Mouse (Mus musculus): ENCODE measurements around the gene Cd164. TPM values are rescaled to one million over a fixed set of nuclear protein-coding genes. Genes with fewer than 3 reads are reported as not detected.
A peak's percentile ranks its signal among the peaks of the same experiment; 100 is the strongest.

Gene Cd164
- polyA plus RNA-seq, 1 experiment from 2014 or later: 166 TPM

DNA sequence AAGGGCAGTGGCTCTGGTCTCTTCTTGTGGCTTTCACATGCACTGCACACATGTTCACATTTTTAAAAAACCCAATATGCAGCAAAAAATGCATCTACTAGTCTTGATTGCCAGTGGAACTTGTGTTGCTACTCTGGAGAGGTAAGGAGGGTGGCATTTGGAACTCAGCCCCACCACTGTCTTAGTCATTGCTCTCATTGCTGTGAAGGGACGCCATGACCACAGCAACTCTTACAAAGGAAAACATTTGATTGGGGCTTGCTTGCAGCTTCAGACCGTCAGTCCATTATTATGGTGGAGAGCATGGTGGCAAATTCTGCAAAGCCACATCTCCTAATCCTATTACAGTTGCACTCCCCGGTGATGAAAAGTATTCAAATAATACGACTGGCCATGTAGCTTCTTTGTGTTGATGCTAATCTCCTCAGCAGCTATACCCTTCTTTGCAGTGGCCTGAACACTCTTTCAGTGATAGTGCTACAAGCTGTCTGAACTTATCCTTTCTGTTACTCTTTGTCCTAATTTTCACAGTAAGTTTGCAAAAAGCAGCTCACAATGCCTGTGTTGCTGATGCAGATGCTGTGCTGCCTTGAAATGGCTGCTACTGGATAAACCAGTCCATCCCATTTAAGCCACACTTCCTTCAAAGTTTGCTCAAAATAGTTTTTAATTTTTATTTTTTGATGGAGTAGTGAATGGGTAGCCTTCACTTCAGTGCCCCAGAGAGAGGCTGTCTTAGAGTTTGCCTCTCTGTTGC is 18.2 kb downstream of the Cd164 start:
- Histone ChIP-seq H3K4me1 (no peaks in the 10 kb centered on the region), H3K36me3 (peaks cover 65% of the 10 kb centered on the region), H3K4me3 (no peak overlapping the region), H3K9me3 (no peaks in the 10 kb centered on the region), H3K27ac (replicated peaks) (no peak overlapping the region), H3K27me3 (replicated peaks) (no peaks in the 10 kb centered on the region), H3K4me2 (no peak overlapping the region), H3K9ac (no peak overlapping the region)
- no peak for ATAC-seq (ENCODE audit: extremely low read depth, insufficient number of reproducible peaks, low FRiP score, low TSS enrichment)
- WGBS: 94% methylated on average over 4 of the region's 4 CpGs

DNA sequence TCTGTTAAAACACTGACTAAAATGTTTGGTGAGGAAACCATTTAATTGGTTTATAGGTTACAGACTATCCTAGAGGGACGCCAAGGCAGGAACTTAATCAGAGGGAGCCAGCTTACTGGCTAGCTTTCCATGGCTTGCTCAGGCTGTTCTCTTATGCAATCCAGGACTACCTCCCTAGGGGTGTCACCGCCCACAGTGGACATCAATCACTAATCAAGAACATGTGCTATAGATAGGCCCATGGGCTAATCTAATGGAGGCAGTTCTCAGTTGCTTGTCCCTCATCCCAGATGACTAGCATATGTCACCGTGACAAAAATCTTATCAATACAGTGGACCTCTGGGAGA is 18.7 kb downstream of the Cd164 start:
- H3K9ac ChIP-seq: no peak overlapping the region
- H3K27ac ChIP-seq (replicated peaks): no peak overlapping the region
- ATAC-seq (ENCODE audit: extremely low read depth, insufficient number of reproducible peaks, low FRiP score, low TSS enrichment): no peak
- no peak overlapping the region for H3K4me3 ChIP-seq
- H3K27me3 ChIP-seq (replicated peaks): no peaks in the 10 kb centered on the region
- no peak overlapping the region for H3K4me2 ChIP-seq
- no peaks in the 10 kb centered on the region for H3K9me3 ChIP-seq
- no peaks in the 10 kb centered on the region for H3K4me1 ChIP-seq
- H3K36me3 ChIP-seq: peaks cover 59% of the 10 kb centered on the region
- 85% methylated on average over 3 of the region's 3 CpGs for WGBS

DNA sequence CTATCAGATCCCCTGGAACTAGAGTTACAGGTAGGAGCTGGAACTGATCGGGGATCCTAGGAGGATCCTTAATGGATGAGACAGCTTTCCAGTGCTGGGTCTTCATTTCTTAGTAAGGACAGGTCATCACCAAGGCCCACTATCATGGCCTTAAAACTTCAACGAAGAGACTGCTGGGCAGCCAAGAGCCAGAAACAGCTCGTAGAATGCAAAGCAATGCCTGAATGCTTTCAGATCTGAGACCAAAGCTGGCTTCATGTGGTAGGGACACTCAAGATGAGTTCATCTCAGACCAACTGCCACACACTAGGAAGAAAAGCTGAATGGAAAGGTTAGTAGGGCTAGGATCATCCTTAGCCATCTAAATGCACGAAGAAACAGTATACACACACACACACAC is 19.8 kb downstream of the Cd164 start:
- no peaks in the 10 kb centered on the region for H3K4me1 ChIP-seq
- H3K9me3 ChIP-seq: no peaks in the 10 kb centered on the region
- no peak overlapping the region for H3K4me2 ChIP-seq
- WGBS: 87% methylated on average over 4 of the region's 4 CpGs
- no peak for ATAC-seq (ENCODE audit: extremely low read depth, insufficient number of reproducible peaks, low FRiP score, low TSS enrichment)
- H3K27ac ChIP-seq (replicated peaks): no peak overlapping the region
- no peaks in the 10 kb centered on the region for H3K27me3 ChIP-seq (replicated peaks)
- no peak overlapping the region for H3K9ac ChIP-seq
- H3K4me3 ChIP-seq: no peak overlapping the region
- peaks cover 49% of the 10 kb centered on the region for H3K36me3 ChIP-seq

DNA sequence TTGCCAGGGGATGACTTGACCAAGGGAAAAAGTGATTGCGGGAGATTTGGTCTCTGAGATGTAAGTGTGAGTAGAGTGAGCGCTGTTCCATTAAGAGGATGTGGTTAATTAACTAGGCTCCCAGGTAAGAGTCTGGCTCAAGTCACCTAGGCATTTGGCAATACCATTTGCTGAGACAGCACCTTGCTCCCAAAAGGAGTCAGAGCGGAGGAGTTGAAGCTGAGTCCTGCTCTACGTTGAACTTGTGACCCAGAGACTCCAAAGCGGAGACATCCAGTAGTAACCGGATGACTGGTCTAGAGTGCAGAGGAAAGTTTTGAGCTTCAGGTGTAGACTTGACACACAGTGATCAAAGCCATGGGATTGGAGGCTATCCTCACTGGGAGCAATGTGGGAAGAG is 22.8 kb downstream of the Cd164 start:
- Histone ChIP-seq H3K9ac (no peak overlapping the region), H3K9me3 (no peaks in the 10 kb centered on the region), H3K27me3 (replicated peaks) (no peaks in the 10 kb centered on the region), H3K4me3 (no peak overlapping the region), H3K36me3 (peaks cover 18% of the 10 kb centered on the region), H3K4me2 (no peak overlapping the region), H3K27ac (replicated peaks) (no peak overlapping the region), H3K4me1 (peaks cover 16% of the 10 kb centered on the region)
- WGBS: 91% methylated on average over 6 of the region's 6 CpGs
- ATAC-seq (ENCODE audit: extremely low read depth, insufficient number of reproducible peaks, low FRiP score, low TSS enrichment): no peak

DNA sequence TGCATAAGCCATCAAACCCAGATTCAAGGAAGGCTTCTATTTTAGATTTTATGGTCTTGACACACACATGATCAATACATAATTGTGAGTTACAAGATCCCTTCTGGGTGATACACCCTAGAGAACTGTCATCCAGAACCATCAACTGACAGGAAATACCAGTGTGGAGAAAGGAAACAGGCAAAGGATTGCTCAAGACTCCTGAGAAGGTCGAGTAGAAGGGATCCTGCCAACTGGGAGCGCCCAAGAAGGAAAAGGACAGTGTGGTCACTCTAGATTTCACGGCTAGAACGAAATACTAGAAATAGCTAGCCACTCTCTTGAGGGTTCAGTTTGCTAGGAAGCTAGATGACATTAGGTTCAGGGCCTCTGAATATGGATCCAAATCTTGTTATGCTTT is 24.2 kb downstream of the Cd164 start:
- Histone ChIP-seq H3K9ac (no peak overlapping the region), H3K4me2 (no peak overlapping the region), H3K9me3 (no peaks in the 10 kb centered on the region), H3K27ac (replicated peaks) (no peak overlapping the region), H3K4me1 (peaks cover 16% of the 10 kb centered on the region), H3K36me3 (peaks cover 7% of the 10 kb centered on the region), H3K27me3 (replicated peaks) (no peaks in the 10 kb centered on the region), H3K4me3 (no peak overlapping the region)
- ATAC-seq (ENCODE audit: extremely low read depth, insufficient number of reproducible peaks, low FRiP score, low TSS enrichment): no peak
- 70% methylated on average over 4 of the region's 4 CpGs for WGBS

DNA sequence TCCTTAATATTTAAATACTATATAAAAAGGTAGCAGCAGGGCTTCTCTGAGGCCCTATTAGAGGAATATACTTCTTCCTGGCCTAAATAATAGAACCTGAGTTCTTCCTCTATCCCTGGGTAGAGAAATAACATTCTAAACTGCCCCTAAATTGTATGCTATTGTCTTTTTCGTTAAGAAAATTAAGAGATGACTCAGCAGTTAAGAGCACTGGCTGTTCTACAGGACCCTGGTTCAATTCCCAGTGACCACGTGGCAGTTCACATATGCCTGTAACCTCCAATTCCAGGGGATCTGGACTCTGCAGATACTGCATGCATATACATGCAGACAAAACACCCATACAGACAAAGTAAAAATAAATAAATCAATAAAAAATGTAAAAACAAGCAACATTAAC is 24.6 kb downstream of the Cd164 start:
- Histone ChIP-seq H3K27ac (replicated peaks) (no peak overlapping the region), H3K9ac (no peak overlapping the region), H3K36me3 (peaks cover 6% of the 10 kb centered on the region), H3K9me3 (peaks cover under 1% of the 10 kb centered on the region; the same call in 1 of the 2 replicates), H3K4me3 (no peak overlapping the region), H3K27me3 (replicated peaks) (no peaks in the 10 kb centered on the region), H3K4me2 (no peak overlapping the region), H3K4me1 (peaks cover 16% of the 10 kb centered on the region)
- ATAC-seq (ENCODE audit: extremely low read depth, insufficient number of reproducible peaks, low FRiP score, low TSS enrichment): no peak
- 68% methylated on average over 2 of the region's 2 CpGs for WGBS

DNA sequence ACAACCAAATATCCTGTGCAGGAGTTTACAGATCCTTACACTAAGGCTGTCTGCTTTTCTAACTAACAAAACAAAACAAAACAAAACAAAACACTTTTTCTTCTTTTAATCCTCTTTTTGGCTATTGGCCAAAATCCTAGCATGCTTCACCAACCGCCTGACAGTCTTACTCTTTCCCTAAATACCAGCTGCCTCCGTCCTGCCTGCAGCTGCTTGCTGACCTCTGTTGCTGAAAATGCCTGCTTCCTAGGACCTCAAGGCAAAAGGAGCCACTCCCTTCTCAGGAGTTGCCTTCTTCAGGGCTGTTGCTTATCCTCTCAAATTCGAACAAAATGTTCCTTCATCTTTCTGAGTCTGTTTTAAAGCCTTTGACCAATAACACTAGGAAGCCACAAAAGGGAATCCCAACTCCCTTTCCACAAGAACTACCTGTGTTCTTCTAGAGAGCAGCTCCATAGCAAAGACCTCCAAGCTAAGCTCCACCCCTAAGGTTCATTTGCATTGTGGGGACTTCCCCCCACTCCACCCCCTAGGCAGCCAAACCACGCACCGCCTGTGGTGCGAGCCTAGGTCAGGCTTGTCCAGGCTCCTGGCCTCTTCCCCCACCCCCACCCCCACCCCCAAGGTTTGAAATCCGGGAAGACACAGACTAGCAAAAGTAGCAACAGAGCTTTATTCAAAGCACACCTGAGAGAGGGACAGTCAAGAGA is 25.4 kb downstream of the Cd164 start:
- Histone ChIP-seq H3K36me3 (peaks cover 4% of the 10 kb centered on the region), H3K9ac (0 out of 2 replicates have a peak overlapping the region, but pooled peaks have one; percentile 15), H3K9me3 (peaks cover 6% of the 10 kb centered on the region), H3K27me3 (replicated peaks) (no peaks in the 10 kb centered on the region), H3K4me2 (peak overlapping the region; percentile 13; the same call in 1 of the 2 replicates), H3K27ac (replicated peaks) (no peak overlapping the region), H3K4me3 (no peak overlapping the region), H3K4me1 (peaks cover 16% of the 10 kb centered on the region)
- ATAC-seq (ENCODE audit: extremely low read depth, insufficient number of reproducible peaks, low FRiP score, low TSS enrichment): no peak
- WGBS: 9% methylated on average over 7 of the region's 7 CpGs

DNA sequence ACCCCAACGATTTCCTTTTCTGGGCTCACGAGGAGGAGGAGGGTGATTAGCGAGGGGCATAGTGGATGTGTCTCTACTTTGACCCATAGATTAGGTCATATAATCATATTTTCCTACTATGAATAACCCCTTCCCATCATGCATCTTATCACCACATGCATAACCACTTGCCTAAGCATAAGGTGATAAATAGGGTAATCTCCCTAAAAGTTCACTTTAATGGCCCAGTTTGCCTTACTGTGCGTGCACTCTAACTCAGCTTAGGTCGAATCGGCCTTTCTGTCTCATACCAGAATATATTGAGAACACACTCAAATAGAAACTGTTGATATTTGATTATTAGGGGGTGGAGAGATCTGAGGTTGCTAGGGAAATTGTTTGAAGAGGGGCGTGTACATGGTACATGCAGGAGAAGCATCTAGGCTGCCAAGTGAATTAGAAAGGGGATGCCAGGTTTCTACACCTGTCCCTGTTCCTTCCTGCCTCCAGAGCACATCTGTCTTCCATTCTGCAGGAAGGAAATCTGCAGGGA is 26.1 kb downstream of the Cd164 start:
- 49% methylated on average over 7 of the region's 7 CpGs for WGBS
- H3K9ac ChIP-seq: no peak overlapping the region
- H3K4me2 ChIP-seq: 0 out of 2 replicates have a peak overlapping the region, but pooled peaks have one; percentile 13
- H3K27ac ChIP-seq (replicated peaks): no peak overlapping the region
- H3K36me3 ChIP-seq: peaks cover 4% of the 10 kb centered on the region; the same call in 1 of the 2 replicates
- ATAC-seq (ENCODE audit: extremely low read depth, insufficient number of reproducible peaks, low FRiP score, low TSS enrichment): no peak
- H3K4me3 ChIP-seq: no peak overlapping the region
- peaks cover 16% of the 10 kb centered on the region for H3K4me1 ChIP-seq
- no peaks in the 10 kb centered on the region for H3K27me3 ChIP-seq (replicated peaks)
- H3K9me3 ChIP-seq: peaks cover 6% of the 10 kb centered on the region

DNA sequence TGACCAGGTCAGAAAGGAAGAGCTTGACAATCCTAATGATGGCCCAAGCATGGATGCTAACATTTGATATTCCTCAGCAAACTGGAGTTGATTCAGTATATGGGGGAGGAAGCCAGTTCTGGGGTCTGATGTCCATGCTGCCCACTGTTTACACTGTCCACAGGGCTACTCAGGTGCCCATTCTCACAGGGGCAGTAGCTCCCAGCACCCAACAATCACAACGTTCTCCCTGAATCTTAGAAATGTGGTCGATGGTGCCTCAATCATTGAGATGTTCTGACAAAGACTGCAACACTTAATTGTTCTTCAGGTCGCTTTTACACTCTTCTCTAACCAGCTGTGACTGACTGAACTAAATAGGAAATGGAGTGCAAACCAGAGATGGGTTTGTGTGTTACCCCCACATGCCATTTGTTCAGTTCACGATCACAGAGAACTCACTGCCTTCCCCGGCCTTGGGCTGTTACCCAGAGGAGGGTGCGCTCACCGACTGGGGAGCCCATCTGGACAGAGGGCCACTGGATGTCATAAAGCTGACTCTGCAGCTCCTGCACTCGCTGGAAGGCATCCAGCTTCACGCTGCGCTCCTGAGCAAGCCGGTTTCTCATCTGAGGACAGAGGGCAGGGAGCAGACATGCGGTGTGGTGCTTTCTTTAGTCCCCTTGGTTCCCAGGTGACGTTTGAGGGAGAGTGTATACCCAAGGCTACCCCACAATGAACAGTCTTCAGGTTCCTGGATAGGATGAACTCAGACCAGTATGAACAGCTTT is 27.4 kb downstream of the Cd164 start:
- Histone ChIP-seq H3K36me3 (peaks cover 4% of the 10 kb centered on the region; the same call in 1 of the 2 replicates), H3K4me1 (peaks cover 16% of the 10 kb centered on the region), H3K9me3 (peaks cover 6% of the 10 kb centered on the region), H3K9ac (no peak overlapping the region), H3K4me2 (no peak overlapping the region), H3K4me3 (no peak overlapping the region), H3K27ac (replicated peaks) (no peak overlapping the region), H3K27me3 (replicated peaks) (no peaks in the 10 kb centered on the region)
- ATAC-seq (ENCODE audit: extremely low read depth, insufficient number of reproducible peaks, low FRiP score, low TSS enrichment): no peak
- WGBS: 55% methylated on average over 13 of the region's 13 CpGs

DNA sequence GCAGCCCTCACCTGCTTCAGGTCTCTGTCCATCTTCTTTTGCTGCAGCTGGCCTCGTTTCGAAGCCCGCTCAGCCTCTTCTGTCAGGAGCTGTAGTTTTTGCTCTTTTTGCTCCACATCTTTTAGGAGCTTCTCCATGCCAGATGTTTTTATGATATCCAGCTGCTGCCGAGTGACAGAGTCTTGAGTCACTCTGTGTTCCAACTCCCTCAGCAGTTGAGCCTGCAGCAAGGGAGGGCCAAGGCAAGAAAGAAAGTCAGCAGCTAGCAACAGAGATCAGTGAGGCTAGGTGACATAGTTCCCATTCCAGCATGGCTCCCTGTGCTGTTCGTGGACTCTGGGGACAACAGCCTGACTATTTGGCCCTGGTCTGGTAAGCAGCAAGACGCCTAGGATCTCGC is 31.5 kb downstream of the Cd164 start:
- Histone ChIP-seq H3K27ac (replicated peaks) (no peak overlapping the region), H3K9ac (no peak overlapping the region), H3K36me3 (peaks cover 4% of the 10 kb centered on the region; the same call in 1 of the 2 replicates), H3K4me3 (no peak overlapping the region), H3K4me2 (no peak overlapping the region), H3K4me1 (peaks cover 21% of the 10 kb centered on the region), H3K27me3 (replicated peaks) (no peaks in the 10 kb centered on the region), H3K9me3 (peaks cover 6% of the 10 kb centered on the region)
- WGBS: 78% methylated on average over 7 of the region's 7 CpGs
- ATAC-seq (ENCODE audit: extremely low read depth, insufficient number of reproducible peaks, low FRiP score, low TSS enrichment): no peak

DNA sequence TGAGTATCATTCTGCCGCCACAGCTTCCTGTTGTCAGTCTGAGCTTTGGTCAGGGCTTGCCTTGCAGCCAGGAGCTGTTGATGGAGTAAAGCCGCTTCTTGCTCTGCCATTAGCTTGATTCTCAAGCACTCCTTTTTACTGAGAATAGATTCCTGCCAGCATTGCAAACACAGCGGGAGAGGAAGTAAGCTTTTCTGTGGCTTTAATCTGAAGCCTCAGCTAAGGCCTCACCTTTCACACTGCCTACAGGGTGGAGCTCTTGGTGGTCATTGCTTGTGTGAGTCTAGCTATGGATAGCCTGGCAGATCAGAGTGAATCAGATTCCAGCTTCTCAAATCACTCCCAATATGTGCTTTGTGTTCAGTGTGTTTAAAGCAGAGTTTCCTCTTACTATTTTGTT is 33.1 kb downstream of the Cd164 start:
- Histone ChIP-seq H3K9ac (no peak overlapping the region), H3K4me3 (no peak overlapping the region), H3K4me2 (no peak overlapping the region), H3K4me1 (peaks cover 22% of the 10 kb centered on the region), H3K36me3 (peaks cover 4% of the 10 kb centered on the region; the same call in 1 of the 2 replicates), H3K9me3 (peaks cover 6% of the 10 kb centered on the region), H3K27me3 (replicated peaks) (no peaks in the 10 kb centered on the region), H3K27ac (replicated peaks) (no peak overlapping the region)
- ATAC-seq (ENCODE audit: extremely low read depth, insufficient number of reproducible peaks, low FRiP score, low TSS enrichment): no peak
- 56% methylated on average over 3 of the region's 3 CpGs for WGBS
